In the genomic region with DNA sequence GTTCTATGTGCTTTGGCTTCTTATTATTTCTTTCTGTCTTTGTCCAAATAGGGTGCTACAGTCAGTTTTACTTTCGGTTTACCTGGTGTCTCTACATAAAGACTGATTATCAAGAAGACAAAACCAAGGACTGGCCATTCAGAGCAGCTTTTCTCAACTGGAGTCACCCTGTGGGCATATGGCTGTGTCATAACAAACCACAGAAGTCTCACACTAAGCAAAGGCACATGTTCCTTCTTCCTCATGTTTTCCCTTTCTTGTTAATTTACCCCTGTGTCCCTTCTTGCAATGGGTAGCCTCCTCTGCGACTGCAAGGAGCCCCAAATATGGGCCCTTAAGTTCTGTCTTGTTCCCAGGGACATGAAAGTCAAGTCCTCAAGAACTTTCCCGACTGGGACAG, we compare ENCODE assay signal across 25 mouse cellular contexts.
DNase-seq lines count a peak whose midpoint lies in the region; ATAC-seq and TF ChIP-seq lines count a peak whose summit lies in the region.
"Had no signal": no experiment of that assay in that cellular context is flagged by ENCODE, and none has a peak within 500 bp of the region (broad histone marks: within the 10 kb centered on the region; RNA-seq: fewer than 3 reads in every experiment).

No protein-coding gene starts in this region.

- TF ChIP-seq EP300 in liver, embryonic 14.5 days (IDR thresholded peaks at IDR 0.05; ENCODE audit: low read depth) = no peak

- H3K36me3 ChIP-seq in liver, adult 2 months (ENCODE audit: control insufficient read depth, insufficient read depth, low read length) = no peaks in the 10 kb centered on the region
- H3K36me3 ChIP-seq in liver, embryonic 14.5 days (replicated peaks; ENCODE audit: control insufficient read depth, insufficient read depth, low read depth) = no peaks in the 10 kb centered on the region
- H3K36me3 ChIP-seq: embryonic facial prominence, embryonic 13.5 days; heart, embryonic 13.5 days; hindbrain, embryonic 12.5 days had no signal

- H3K9me3 ChIP-seq in liver, embryonic 14.5 days (ENCODE audit: control insufficient read depth, low read length) = no peaks in the 10 kb centered on the region
- H3K9me3 ChIP-seq: embryonic facial prominence, embryonic 13.5 days; heart, embryonic 13.5 days; hindbrain, embryonic 12.5 days had no signal

- no peak overlapping the region for H3K27ac ChIP-seq in liver, adult 2 months (replicated peaks; ENCODE audit: insufficient read depth, low read depth, low read length)
- no peak overlapping the region for H3K27ac ChIP-seq in liver, embryonic 14.5 days
- H3K27ac ChIP-seq: embryonic facial prominence, embryonic 13.5 days; heart, embryonic 13.5 days; hindbrain, embryonic 12.5 days; stomach, postnatal 0 days had no signal

- H3K4me2 ChIP-seq in liver, embryonic 14.5 days (ENCODE audit: low read depth) = no peak overlapping the region
- H3K4me2 ChIP-seq: embryonic facial prominence, embryonic 13.5 days; heart, embryonic 13.5 days; hindbrain, embryonic 12.5 days; midbrain, embryonic 11.5 days had no signal

- H3K4me1 ChIP-seq in liver, adult 2 months (ENCODE audit: control insufficient read depth, insufficient read depth, low read length) = no peaks in the 10 kb centered on the region
- H3K4me1 ChIP-seq in liver, embryonic 14.5 days (replicated peaks; ENCODE audit: control insufficient read depth in 2 of 2, insufficient read depth in 2 of 2, low read length in 1 of 2) = no peaks in the 10 kb centered on the region
- H3K4me1 ChIP-seq: embryonic facial prominence, embryonic 13.5 days; heart, embryonic 13.5 days; hindbrain, embryonic 12.5 days had no signal

- no peaks in the 10 kb centered on the region for H3K79me2 ChIP-seq in liver, adult 2 months (ENCODE audit: control insufficient read depth, insufficient read depth, low read length)

- no peaks in the 10 kb centered on the region for H3K27me3 ChIP-seq in liver, adult 2 months (ENCODE audit: control insufficient read depth, insufficient read depth, low read length)
- H3K27me3 ChIP-seq in liver, embryonic 14.5 days (ENCODE audit: control insufficient read depth, insufficient read depth, low read length) = no peaks in the 10 kb centered on the region
- H3K27me3 ChIP-seq: embryonic facial prominence, embryonic 13.5 days; heart, embryonic 13.5 days; hindbrain, embryonic 12.5 days had no signal

- no peak overlapping the region for H3K4me3 ChIP-seq in liver, adult 2 months (ENCODE audit: insufficient read depth, low read depth, low read length)
- no peak overlapping the region for H3K4me3 ChIP-seq in liver, embryonic 14.5 days (ENCODE audit: insufficient read depth in 1 of 2, low read depth in 2 of 2, low read length in 2 of 2)
- H3K4me3 ChIP-seq: embryonic facial prominence, embryonic 13.5 days; erythroblast, embryonic 14.5 days; heart, embryonic 13.5 days; hindbrain, embryonic 12.5 days had no signal

- no peak overlapping the region for H3K9ac ChIP-seq in liver, adult 2 months (ENCODE audit: low read depth, low read length)
- no peak overlapping the region for H3K9ac ChIP-seq in liver, embryonic 14.5 days (replicated peaks)
- H3K9ac ChIP-seq: embryonic facial prominence, embryonic 13.5 days; heart, embryonic 13.5 days; hindbrain, embryonic 12.5 days had no signal

- 48% methylated on average over 3 of the region's 3 CpGs for WGBS in liver, adult 2 months
- WGBS in liver, embryonic 14.5 days (ENCODE audit: insufficient replicate concordance) = 25% methylated on average over 3 of the region's 3 CpGs

- TF ChIP-seq CTCF in liver, adult 2 months (IDR thresholded peaks at IDR 0.05; ENCODE audit: low read depth, low read length) = no peak
- no peak for TF ChIP-seq CTCF in liver, embryonic 14.5 days (IDR thresholded peaks at IDR 0.05; ENCODE audit: low read depth)

- peak; percentile 7 for DNase-seq in liver, adult 2 months (ENCODE audit: extremely low read depth, low read depth, low spot score)
- no peak for DNase-seq in liver
- DNase-seq in liver, embryonic 14.5 days (ENCODE audit: low read depth in 3 of 3, low spot score in 3 of 3) = no peak
- DNase-seq in frontal cortex, postnatal 10 days (ENCODE audit: low spot score in 2 of 2) = no peak
- no peak for DNase-seq in urinary bladder, postnatal 10 days (ENCODE audit: low spot score)
- no peak for DNase-seq in adrenal gland, postnatal 10 days
- DNase-seq: adrenal gland, postnatal 14 days; cerebellum, adult 18-20 months; cerebellum, postnatal 14 days; gastrocnemius, postnatal 10 days; heart, adult 18-20 months; heart, postnatal 14 days; kidney, postnatal 25 days; right cerebral cortex, postnatal 14 days; thymus, adult 2 months had no signal

- TF ChIP-seq POLR2A in liver, adult 2 months (IDR thresholded peaks at IDR 0.05; ENCODE audit: extremely low read depth, insufficient read depth, low read length) = no peak

- peak; percentile 47 for ATAC-seq in common myeloid progenitor, adult 5-6 weeks (replicated peaks; ENCODE audit: low read depth, poor library complexity, severe bottlenecking)
- peak; percentile 57; the same call in 1 of the 2 replicates for ATAC-seq in liver, embryonic 14.5 days (ENCODE audit: insufficient read depth)
- ATAC-seq in megakaryocyte progenitor cell, adult 5-6 weeks (replicated peaks; ENCODE audit: poor library complexity) = peak; percentile 80
- ATAC-seq: forebrain, embryonic 14.5 days; intestine, postnatal 0 days had no signal
